11 mouse cellular contexts compared by ENCODE assay signal in the genomic region with DNA sequence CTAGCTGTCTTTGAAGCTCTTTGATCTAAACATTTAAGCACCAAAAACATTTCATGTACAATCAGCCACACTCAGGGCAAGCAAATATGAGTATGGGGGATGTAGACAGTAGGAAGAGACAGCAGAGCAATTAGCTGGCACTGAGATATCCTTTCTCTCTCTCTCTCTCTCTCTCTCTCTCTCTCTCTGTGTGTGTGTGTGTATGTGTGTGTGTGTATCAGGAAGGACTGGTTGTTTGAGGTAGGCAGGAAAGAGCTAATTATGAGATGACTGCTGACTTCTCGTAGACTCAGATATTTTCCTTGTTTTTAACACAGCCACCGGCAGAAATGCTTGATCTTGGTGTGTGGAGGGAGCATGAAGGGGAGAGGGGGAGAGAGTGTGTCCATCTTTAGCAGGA.
"Had no signal": no experiment of that assay in that cellular context is flagged by ENCODE, and none has a peak within 500 bp of the region (broad histone marks: within the 10 kb centered on the region; RNA-seq: fewer than 3 reads in every experiment).

No protein-coding gene starts in this region.

- ATAC-seq: lung, postnatal 0 days; midbrain, embryonic 13.5 days had no signal

- H3K36me3 ChIP-seq: kidney, embryonic 15.5 days; limb, embryonic 10.5 days; liver, embryonic 15.5 days; midbrain, embryonic 13.5 days; neural tube, embryonic 15.5 days; stomach, embryonic 15.5 days had no signal

- DNase-seq: kidney, postnatal 14 days; lung, adult 2 months; lung, postnatal 36 days; thymus, postnatal 14 days had no signal

- H3K27ac ChIP-seq: kidney, embryonic 15.5 days; limb, embryonic 10.5 days; liver, embryonic 15.5 days; midbrain, embryonic 13.5 days; neural tube, embryonic 15.5 days; stomach, embryonic 15.5 days had no signal

- H3K27me3 ChIP-seq: midbrain, embryonic 13.5 days; neural tube, embryonic 15.5 days; stomach, embryonic 15.5 days had no signal

- H3K4me3 ChIP-seq: kidney, embryonic 15.5 days; limb, embryonic 10.5 days; liver, embryonic 15.5 days; midbrain, embryonic 13.5 days; neural tube, embryonic 15.5 days; stomach, embryonic 15.5 days had no signal

- H3K4me1 ChIP-seq: kidney, embryonic 15.5 days; limb, embryonic 10.5 days; liver, embryonic 15.5 days; midbrain, embryonic 13.5 days; neural tube, embryonic 15.5 days; stomach, embryonic 15.5 days had no signal
